Mouse (Mus musculus): ENCODE measurements around the gene Mybbp1a. TPM values are rescaled to one million over a fixed set of nuclear protein-coding genes. Genes with fewer than 3 reads are reported as not detected.

Mybbp1a gene
- total and polyA plus RNA-seq, 3 experiments = 174 to 816 (median 245) TPM

- in situ Hi-C loops (cut with MboI; ENCODE audit: low pct_ligation_motif_present, low pct_unique_long_range_greater_than_20kb, low sequenced_read_pairs) (no loop called here), dilution Hi-C loops (cut with MboI; ENCODE audit: extremely low pct_ligation_motif_present, extremely low pct_unique_long_range_greater_than_20kb, low sequenced_read_pairs) (no loop called here)
These were observed 31.3 kb upstream of the Mybbp1a start for GRCm38 (mm10) chr11:72409649-72410385.

GRCm38 (mm10) chr11:72410521-72411092 is 30.5 kb upstream of the Mybbp1a start:
- H3K4me1 ChIP-seq (ENCODE audit: control insufficient read depth in 1 of 2, insufficient read depth in 2 of 2) = peaks cover 3 to 5% of the 10 kb centered on the region in 2 experiments; a peak in 3 of 4 replicates
- in situ Hi-C loops (cut with MboI; ENCODE audit: low pct_ligation_motif_present, low pct_unique_long_range_greater_than_20kb, low sequenced_read_pairs) (no loop called here), dilution Hi-C loops (cut with MboI; ENCODE audit: extremely low pct_ligation_motif_present, extremely low pct_unique_long_range_greater_than_20kb, low sequenced_read_pairs) (no loop called here)
- no peak overlapping the region for H3K9ac ChIP-seq (ENCODE audit: insufficient read depth, low read depth)
- DNase-seq (ENCODE audit: extremely low read depth) = no peak
- H3K4me2 ChIP-seq (ENCODE audit: insufficient read depth, low read depth, poor library complexity, severe bottlenecking) = 0 out of 2 replicates have a peak overlapping the region, but pooled peaks have one; percentile 33
- no peak overlapping the region for H3K27ac ChIP-seq (ENCODE audit: insufficient read depth, low read depth)
- peak overlapping the region in 1 of 3 experiments; percentile 20 for H3K4me3 ChIP-seq (replicated peaks in 1 of 3; ENCODE audit: low read depth in 2 of 3, low read length in 2 of 3, poor library complexity in 1 of 3)
- TF ChIP-seq GABPA (IDR thresholded peaks at IDR 0.05; ENCODE audit: insufficient replicate concordance, low read depth, low read length) (no peak), POLR2A (IDR thresholded peaks at IDR 0.05; ENCODE audit: low read depth, low read length) (no peak), ZKSCAN1 (IDR thresholded peaks at IDR 0.05; ENCODE audit: borderline replicate concordance, low read depth, low read length) (no peak), NELFE (IDR thresholded peaks at IDR 0.05; ENCODE audit: low read depth, low read length) (no peak), TCF12 (IDR thresholded peaks at IDR 0.05; ENCODE audit: low read depth, low read length) (no peak), ZNF384 (IDR thresholded peaks at IDR 0.05; ENCODE audit: low read depth, low read length) (no peak), TBP (conservative IDR thresholded peaks at IDR 0.05; ENCODE audit: low read depth, low read length) (no peak), CTCF (conservative IDR thresholded peaks at IDR 0.05 in 1 of 2, IDR thresholded peaks at IDR 0.05 in 1 of 2; ENCODE audit: low read depth in 2 of 2, low read length in 2 of 2) (peak in 1 of 2 experiments; percentile 39; a peak in 2 of 4 replicates), PAX5 (IDR thresholded peaks at IDR 0.05; ENCODE audit: low read length) (no peak), SMC3 (IDR thresholded peaks at IDR 0.05; ENCODE audit: low read depth, low read length) (peak; percentile 20; the same call in 1 of the 2 replicates), NRF1 (IDR thresholded peaks at IDR 0.05; ENCODE audit: low read depth, low read length) (peak; percentile 69), BHLHE40 (IDR thresholded peaks at IDR 0.05; ENCODE audit: low read depth, low read length) (no peak)
- H3K27me3 ChIP-seq (replicated peaks) = peaks cover 93% of the 10 kb centered on the region
- no peaks in the 10 kb centered on the region for H3K36me3 ChIP-seq (replicated peaks in 1 of 2; ENCODE audit: control insufficient read depth in 1 of 2, insufficient read depth in 1 of 2, low read length in 1 of 2)
- H3K79me2 ChIP-seq (replicated peaks; ENCODE audit: control insufficient read depth, extremely low read depth, insufficient read depth, poor library complexity, severe bottlenecking) = no peaks in the 10 kb centered on the region
- H3K9me3 ChIP-seq (replicated peaks; ENCODE audit: low read length) = peaks cover 3% of the 10 kb centered on the region

More at GRCm38 (mm10) chr11:72409649-72410385, 31.3 kb upstream of the Mybbp1a start:
- no peaks in the 10 kb centered on the region for H3K79me2 ChIP-seq (replicated peaks; ENCODE audit: control insufficient read depth, extremely low read depth, insufficient read depth, poor library complexity, severe bottlenecking)
- H3K36me3 ChIP-seq (replicated peaks in 1 of 2; ENCODE audit: control insufficient read depth in 1 of 2, insufficient read depth in 1 of 2, low read length in 1 of 2) = no peaks in the 10 kb centered on the region
- no peak overlapping the region for H3K4me2 ChIP-seq (ENCODE audit: insufficient read depth, low read depth, poor library complexity, severe bottlenecking)
- DNase-seq (ENCODE audit: extremely low read depth) = no peak
- H3K4me1 ChIP-seq (ENCODE audit: control insufficient read depth in 1 of 2, insufficient read depth in 2 of 2) = peaks cover 3 to 5% of the 10 kb centered on the region in 2 experiments; a peak in 3 of 4 replicates
- H3K27me3 ChIP-seq (replicated peaks) = peaks cover 93% of the 10 kb centered on the region
- peaks cover 3% of the 10 kb centered on the region for H3K9me3 ChIP-seq (replicated peaks; ENCODE audit: low read length)
- H3K4me3 ChIP-seq (replicated peaks in 1 of 3; ENCODE audit: low read depth in 2 of 3, low read length in 2 of 3, poor library complexity in 1 of 3) = no peak overlapping the region
- no peak overlapping the region for H3K9ac ChIP-seq (ENCODE audit: insufficient read depth, low read depth)
- TF ChIP-seq JUN (IDR thresholded peaks at IDR 0.05; ENCODE audit: insufficient read depth, low read depth, low read length) (no peak), GABPA (IDR thresholded peaks at IDR 0.05; ENCODE audit: insufficient replicate concordance, low read depth, low read length) (no peak), KAT2A (IDR thresholded peaks at IDR 0.05; ENCODE audit: insufficient replicate concordance, low read length) (no peak), TCF12 (IDR thresholded peaks at IDR 0.05; ENCODE audit: low read depth, low read length) (no peak), USF2 (conservative IDR thresholded peaks at IDR 0.05; ENCODE audit: low read depth, low read length) (no peak), MAX (IDR thresholded peaks at IDR 0.05; ENCODE audit: low read length) (no peak), ETS1 (conservative IDR thresholded peaks at IDR 0.05; ENCODE audit: low read depth, low read length) (no peak), ZKSCAN1 (IDR thresholded peaks at IDR 0.05; ENCODE audit: borderline replicate concordance, low read depth, low read length) (no peak), POLR2A (IDR thresholded peaks at IDR 0.05; ENCODE audit: low read depth, low read length) (no peak), CTCF (conservative IDR thresholded peaks at IDR 0.05 in 1 of 2, IDR thresholded peaks at IDR 0.05 in 1 of 2; ENCODE audit: low read depth in 2 of 2, low read length in 2 of 2) (no peak), MEF2A (IDR thresholded peaks at IDR 0.05; ENCODE audit: borderline replicate concordance, low read depth, low read length) (no peak)
- no peak overlapping the region for H3K27ac ChIP-seq (ENCODE audit: insufficient read depth, low read depth)

Data from CH12.LX (cell line).